Mouse (Mus musculus): ENCODE measurements at regions not wholly inside any gene's neighbourhood (a gene's known extent, or its start where the extent isn't known, plus 50 kb on each side); places are given as distances from the start of the nearest gene placed in this dataset.

DNA sequence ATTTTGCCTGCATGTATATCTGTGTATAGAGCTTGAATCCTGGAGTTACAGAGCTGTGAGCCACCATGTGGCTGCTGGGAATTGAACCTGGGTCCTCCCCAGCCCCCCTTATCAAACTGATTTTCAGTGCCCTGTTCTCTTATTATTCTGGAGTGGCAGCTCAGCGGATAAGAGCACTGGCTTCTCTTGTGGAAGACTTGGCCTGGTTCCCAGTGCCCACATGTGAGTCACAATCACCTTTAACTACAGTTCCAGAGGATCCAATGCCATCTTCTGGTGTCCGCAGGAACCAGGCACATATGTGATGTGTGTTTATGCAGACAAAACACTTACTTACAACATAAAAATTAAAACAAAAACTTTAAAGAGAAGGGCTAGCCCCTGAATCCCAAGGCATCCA, 170.3 kb downstream of the Rpl14 start:
- Histone ChIP-seq H3K36me3 (ENCODE audit: control insufficient read depth in 1 of 2, insufficient read depth in 2 of 2, low read length in 2 of 2) (peaks cover 0 to 2% of the 10 kb centered on the region in 2 experiments; a peak in 1 of 4 replicates), H3K4me3 (ENCODE audit: control insufficient read depth in 1 of 2, insufficient read depth in 1 of 2, low read depth in 2 of 2, low read length in 2 of 2) (no peak overlapping the region), H3K4me1 (ENCODE audit: control insufficient read depth in 1 of 2, insufficient read depth in 2 of 2, low read length in 2 of 2) (peaks cover 3 to 6% of the 10 kb centered on the region in 2 experiments), H3K9ac (ENCODE audit: control insufficient read depth, low read depth, low read length, poor library complexity, severe bottlenecking) (no peak overlapping the region), H3K27me3 (ENCODE audit: control insufficient read depth in 1 of 2, insufficient read depth in 2 of 2, low read length in 2 of 2) (no peaks in the 10 kb centered on the region), H3K27ac (ENCODE audit: control insufficient read depth, low read depth, low read length) (no peak overlapping the region), H3K79me2 (ENCODE audit: control insufficient read depth, insufficient read depth, low read length, poor library complexity) (no peaks in the 10 kb centered on the region), H3K9me3 (replicated peaks; ENCODE audit: insufficient read depth, low read length) (no peaks in the 10 kb centered on the region)
- TF ChIP-seq E2F4 (IDR thresholded peaks at IDR 0.05; ENCODE audit: borderline replicate concordance, low read depth, low read length), result no peak
- TF ChIP-seq MXI1 (IDR thresholded peaks at IDR 0.05; ENCODE audit: low read depth, low read length), result no peak
- no peak for TF ChIP-seq TAL1 (IDR thresholded peaks at IDR 0.05; ENCODE audit: low read length)
- TF ChIP-seq GABPA (IDR thresholded peaks at IDR 0.05; ENCODE audit: low read depth, low read length), result no peak
- TF ChIP-seq CHD2 (IDR thresholded peaks at IDR 0.05; ENCODE audit: low read length), result no peak
- TF ChIP-seq RCOR1 (IDR thresholded peaks at IDR 0.05; ENCODE audit: low read depth, low read length), result no peak
- TF ChIP-seq TBP (IDR thresholded peaks at IDR 0.05; ENCODE audit: low read depth, low read length), result no peak
- TF ChIP-seq MEF2A (IDR thresholded peaks at IDR 0.05; ENCODE audit: extremely low read depth, insufficient replicate concordance, low read depth, low read length, poor library complexity, severe bottlenecking), result no peak
- TF ChIP-seq HCFC1 (IDR thresholded peaks at IDR 0.05; ENCODE audit: low read depth, low read length), result no peak
- TF ChIP-seq JUND (IDR thresholded peaks at IDR 0.05; ENCODE audit: low read depth, low read length), result no peak
- no peak for TF ChIP-seq RAD21 (IDR thresholded peaks at IDR 0.05; ENCODE audit: low read depth, low read length)
- no peak for TF ChIP-seq TCF12 (IDR thresholded peaks at IDR 0.05; ENCODE audit: low read depth, low read length)
- DNase-seq (ENCODE audit: low read depth, low spot score), result no peak

DNA sequence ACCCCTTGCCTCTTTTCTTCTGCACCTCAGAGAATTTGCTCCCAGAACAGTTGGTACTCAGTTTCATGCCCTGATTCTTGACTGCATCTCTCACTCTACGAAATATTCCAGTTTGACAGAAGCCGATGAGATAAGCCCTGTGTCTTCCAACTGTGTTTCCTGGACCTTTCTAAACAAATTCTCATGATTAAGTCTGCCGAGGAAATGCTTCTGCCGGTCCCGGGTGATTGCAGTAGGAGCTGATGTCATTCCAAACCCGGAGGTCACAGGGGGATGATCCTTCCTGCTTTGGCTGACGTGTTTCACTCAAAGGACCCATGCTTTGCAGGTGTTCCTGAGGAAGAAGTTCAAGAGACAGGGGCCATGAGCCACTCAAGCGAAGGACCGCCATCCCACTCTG, 172.2 kb downstream of the Rpl14 start:
- DNase-seq (ENCODE audit: low read depth, low spot score), result no peak
- no peaks in the 10 kb centered on the region; a peak in 1 of 4 replicates for H3K36me3 ChIP-seq (ENCODE audit: control insufficient read depth in 1 of 2, insufficient read depth in 2 of 2, low read length in 2 of 2)
- H3K4me3 ChIP-seq (ENCODE audit: control insufficient read depth in 1 of 2, insufficient read depth in 1 of 2, low read depth in 2 of 2, low read length in 2 of 2), result no peak overlapping the region
- H3K4me1 ChIP-seq (ENCODE audit: control insufficient read depth in 1 of 2, insufficient read depth in 2 of 2, low read length in 2 of 2), result peaks cover 0 to 6% of the 10 kb centered on the region in 2 experiments; a peak in 2 of 4 replicates
- H3K9me3 ChIP-seq (replicated peaks; ENCODE audit: insufficient read depth, low read length), result no peaks in the 10 kb centered on the region
- peaks cover 0 to 2% of the 10 kb centered on the region in 2 experiments; a peak in 1 of 4 replicates for H3K27me3 ChIP-seq (ENCODE audit: control insufficient read depth in 1 of 2, insufficient read depth in 2 of 2, low read length in 2 of 2)
- no peak overlapping the region for H3K9ac ChIP-seq (ENCODE audit: control insufficient read depth, low read depth, low read length, poor library complexity, severe bottlenecking)
- H3K27ac ChIP-seq (ENCODE audit: control insufficient read depth, low read depth, low read length), result no peak overlapping the region
- no peaks in the 10 kb centered on the region for H3K79me2 ChIP-seq (ENCODE audit: control insufficient read depth, insufficient read depth, low read length, poor library complexity)
- no peak for TF ChIP-seq ETS1 (IDR thresholded peaks at IDR 0.05; ENCODE audit: low read depth, low read length)
- TF ChIP-seq CTCF (IDR thresholded peaks at IDR 0.05 in 2 of 3, conservative IDR thresholded peaks at IDR 0.05 in 1 of 3; ENCODE audit: control insufficient read depth in 1 of 3, insufficient read depth in 1 of 3, low read depth in 2 of 3, low read length in 3 of 3, poor library complexity in 1 of 3, severe bottlenecking in 1 of 3), result no peak
- TF ChIP-seq ELF1 (IDR thresholded peaks at IDR 0.05; ENCODE audit: low read depth, low read length), result no peak
- TF ChIP-seq GATA1 (IDR thresholded peaks at IDR 0.05; ENCODE audit: low read depth, low read length), result no peak
- TF ChIP-seq MAZ (IDR thresholded peaks at IDR 0.05; ENCODE audit: low read depth, low read length), result no peak
- no peak for TF ChIP-seq MAFK (IDR thresholded peaks at IDR 0.05; ENCODE audit: borderline replicate concordance, low read depth, low read length)
- TF ChIP-seq ZC3H11A (IDR thresholded peaks at IDR 0.05; ENCODE audit: low read depth, low read length), result no peak
- TF ChIP-seq POLR2AphosphoS5 (IDR thresholded peaks at IDR 0.05; ENCODE audit: borderline replicate concordance, low read depth, low read length), result no peak
- TF ChIP-seq ZMIZ1 (IDR thresholded peaks at IDR 0.05; ENCODE audit: low read depth, low read length), result no peak
- TF ChIP-seq KAT2A (conservative IDR thresholded peaks at IDR 0.05; ENCODE audit: low read depth, low read length), result no peak
- TF ChIP-seq HCFC1 (IDR thresholded peaks at IDR 0.05; ENCODE audit: low read depth, low read length), result no peak
- TF ChIP-seq MXI1 (IDR thresholded peaks at IDR 0.05; ENCODE audit: low read depth, low read length), result no peak
- no peak for TF ChIP-seq POLR2AphosphoS2 (IDR thresholded peaks at IDR 0.05; ENCODE audit: low read length)
- TF ChIP-seq RCOR1 (IDR thresholded peaks at IDR 0.05; ENCODE audit: low read depth, low read length), result no peak
- no peak for TF ChIP-seq ZNF384 (IDR thresholded peaks at IDR 0.05; ENCODE audit: low read depth, low read length)
